9 mouse cellular contexts compared by ENCODE assay signal in genomic region chr4:154163296-154163695, GRCm38 (mm10). TPM values are rescaled to one million over a fixed set of nuclear protein-coding genes. Genes with fewer than 3 reads are reported as not detected.
DNase-seq lines count a peak whose midpoint lies in the region; ATAC-seq and TF ChIP-seq lines count a peak whose summit lies in the region.
"Had no signal": no experiment of that assay in that cellular context is flagged by ENCODE, and none has a peak within 500 bp of the region (broad histone marks: within the 10 kb centered on the region; RNA-seq: fewer than 3 reads in every experiment).

No protein-coding gene starts in this region.

- no peak for ATAC-seq in forebrain, embryonic 14.5 days
- ATAC-seq in forebrain, embryonic 16.5 days, result no peak
- ATAC-seq in lung, postnatal 0 days, result no peak

- H3K27ac ChIP-seq in forebrain, embryonic 14.5 days (ENCODE audit: low read depth, low read length), result no peak overlapping the region
- H3K27ac ChIP-seq in forebrain, embryonic 16.5 days (ENCODE audit: low read length), result no peak overlapping the region
- no peak overlapping the region for H3K27ac ChIP-seq in lung, postnatal 0 days (ENCODE audit: low read length)
- H3K27ac ChIP-seq in spleen, adult 2 months (ENCODE audit: insufficient read depth, low read length), result no peak overlapping the region
- H3K27ac ChIP-seq: limb, embryonic 13.5 days had no signal

- H3K4me2 ChIP-seq in forebrain, embryonic 14.5 days (ENCODE audit: low read length), result no peak overlapping the region
- H3K4me2 ChIP-seq in forebrain, embryonic 16.5 days (ENCODE audit: low read length), result no peak overlapping the region
- H3K4me2 ChIP-seq in lung, postnatal 0 days (replicated peaks; ENCODE audit: low read depth, low read length), result no peak overlapping the region
- H3K4me2 ChIP-seq: limb, embryonic 13.5 days had no signal

- WGBS in forebrain, embryonic 14.5 days, result 15% methylated on average over 7 of the region's 7 CpGs
- WGBS in forebrain, embryonic 16.5 days, result 9% methylated on average over 7 of the region's 7 CpGs
- WGBS in lung, postnatal 0 days, result 13% methylated on average over 7 of the region's 7 CpGs
- WGBS in spleen, adult 2 months, result 17% methylated on average over 7 of the region's 7 CpGs

- no peak for TF ChIP-seq EP300 in lung, postnatal 0 days (IDR thresholded peaks at IDR 0.05)

- DNase-seq in forebrain, embryonic 14.5 days (ENCODE audit: low spot score), result peak; percentile 85
- DNase-seq in urinary bladder, postnatal 14 days (ENCODE audit: low spot score), result peak; percentile 76
- no peak for DNase-seq in urinary bladder, adult 2 months (ENCODE audit: low spot score)
- DNase-seq in embryo, embryonic 10 days (ENCODE audit: low spot score), result peak; percentile 83
- peak; percentile 86 for DNase-seq in kidney, postnatal 10 days
- peak; percentile 65 for DNase-seq in lung, postnatal 0 days (ENCODE audit: low spot score)
- peak in 1 of 2 experiments; percentile 64 for DNase-seq in spleen, adult 2 months (ENCODE audit: low read depth in 1 of 2, low spot score in 2 of 2)

- TF ChIP-seq POLR2A in spleen, adult 2 months (IDR thresholded peaks at IDR 0.05; ENCODE audit: low read depth, low read length), result no peak

- H3K9ac ChIP-seq in forebrain, embryonic 14.5 days (ENCODE audit: low read length), result no peak overlapping the region
- no peak overlapping the region for H3K9ac ChIP-seq in forebrain, embryonic 16.5 days (replicated peaks; ENCODE audit: low read depth, low read length)
- H3K9ac ChIP-seq in lung, postnatal 0 days (replicated peaks; ENCODE audit: low read depth), result no peak overlapping the region
- H3K9ac ChIP-seq: limb, embryonic 13.5 days had no signal

- no peak overlapping the region for H3K4me3 ChIP-seq in forebrain, embryonic 14.5 days (ENCODE audit: low read depth, low read length)
- no peak overlapping the region for H3K4me3 ChIP-seq in forebrain, embryonic 16.5 days (replicated peaks; ENCODE audit: low read length)
- H3K4me3 ChIP-seq in lung, postnatal 0 days (ENCODE audit: low read depth, low read length), result no peak overlapping the region
- H3K4me3 ChIP-seq in spleen, adult 2 months (ENCODE audit: extremely low read depth, insufficient read depth, insufficient read length), result no peak overlapping the region
- H3K4me3 ChIP-seq: limb, embryonic 13.5 days had no signal

- peaks cover 7% of the 10 kb centered on the region for H3K36me3 ChIP-seq in forebrain, embryonic 14.5 days (ENCODE audit: control insufficient read depth, insufficient read depth, low read length)
- H3K36me3 ChIP-seq in forebrain, embryonic 16.5 days (ENCODE audit: control insufficient read depth, insufficient read depth), result 0 out of 2 replicates have a peak, but pooled peaks cover under 1% of the 10 kb centered on the region
- H3K36me3 ChIP-seq in lung, postnatal 0 days (ENCODE audit: insufficient read depth, low read length), result peaks cover 5% of the 10 kb centered on the region; the same call in 1 of the 2 replicates
- peaks cover 1% of the 10 kb centered on the region; the same call in 1 of the 2 replicates for H3K36me3 ChIP-seq in spleen, adult 2 months (ENCODE audit: control insufficient read depth, insufficient read depth, low read length)

- no peaks in the 10 kb centered on the region for H3K9me3 ChIP-seq in forebrain, embryonic 14.5 days (replicated peaks; ENCODE audit: control insufficient read depth, low read length)
- no peaks in the 10 kb centered on the region for H3K9me3 ChIP-seq in forebrain, embryonic 16.5 days (ENCODE audit: control insufficient read depth, low read length)
- H3K9me3 ChIP-seq in lung, postnatal 0 days (ENCODE audit: low read length), result no peaks in the 10 kb centered on the region
- H3K9me3 ChIP-seq: limb, embryonic 13.5 days had no signal

- TF ChIP-seq CTCF in lung, postnatal 0 days (IDR thresholded peaks at IDR 0.05), result peak; percentile 91
- TF ChIP-seq CTCF in spleen, adult 2 months (IDR thresholded peaks at IDR 0.05; ENCODE audit: extremely low read depth, insufficient read depth, insufficient read length, insufficient replicate concordance), result peak; percentile 77; the same call in 1 of the 2 replicates

- H3K4me1 ChIP-seq in forebrain, embryonic 14.5 days (ENCODE audit: control insufficient read depth, insufficient read depth, low read length), result 0 out of 2 replicates have a peak, but pooled peaks cover 6% of the 10 kb centered on the region
- H3K4me1 ChIP-seq in forebrain, embryonic 16.5 days (replicated peaks; ENCODE audit: control insufficient read depth, insufficient read depth, low read length), result peaks cover 20% of the 10 kb centered on the region
- H3K4me1 ChIP-seq in lung, postnatal 0 days (ENCODE audit: insufficient read depth, low read depth, low read length), result peaks cover 9% of the 10 kb centered on the region; the same call in 1 of the 2 replicates
- peaks cover 10% of the 10 kb centered on the region; the same call in 1 of the 2 replicates for H3K4me1 ChIP-seq in spleen, adult 2 months (ENCODE audit: control insufficient read depth, insufficient read depth, insufficient read length)

- H3K27me3 ChIP-seq in forebrain, embryonic 14.5 days (replicated peaks; ENCODE audit: control insufficient read depth, insufficient read depth, low read length), result no peaks in the 10 kb centered on the region; the same call in 1 of the 2 replicates
- no peaks in the 10 kb centered on the region for H3K27me3 ChIP-seq in forebrain, embryonic 16.5 days (replicated peaks; ENCODE audit: control insufficient read depth, insufficient read depth, low read length)
- no peaks in the 10 kb centered on the region for H3K27me3 ChIP-seq in lung, postnatal 0 days (replicated peaks; ENCODE audit: insufficient read depth, low read length)
- H3K27me3 ChIP-seq in spleen, adult 2 months (ENCODE audit: control insufficient read depth, insufficient read depth, low read length), result no peaks in the 10 kb centered on the region
- H3K27me3 ChIP-seq: limb, embryonic 13.5 days had no signal

RNA-seq across cellular contexts. Expression of gene Tprgl, which starts 2.8 kb away (rescaled TPM):
- polyA plus RNA-seq in forebrain, embryonic 14.5 days (2014; fragmentation: Nextera tagmentation; extraction: Ambion mirVana), result 184 and 194 TPM in 2 replicates
- polyA plus RNA-seq in forebrain, embryonic 16.5 days (2015; fragmentation: Nextera tagmentation; extraction: Ambion mirVana), result 174 and 176 TPM in 2 replicates
- 164 and 166 TPM in 2 replicates for polyA plus RNA-seq in urinary bladder, adult 2 months (2012; rRNA removed)
- polyA plus RNA-seq in lung, postnatal 0 days (2015; fragmentation: Nextera tagmentation; extraction: Ambion mirVana), result 249 and 268 TPM in 2 replicates
- 143 and 179 TPM in 2 replicates for polyA plus RNA-seq in spleen, adult 2 months (2012; rRNA removed)

RNA-seq across cellular contexts. Expression of gene Megf6, which starts 7.2 kb away (rescaled TPM):
- 4.6 and 7.7 TPM in 2 replicates for polyA plus RNA-seq in forebrain, embryonic 14.5 days (2014; fragmentation: Nextera tagmentation; extraction: Ambion mirVana)
- 7.7 and 10.0 TPM in 2 replicates for polyA plus RNA-seq in forebrain, embryonic 16.5 days (2015; fragmentation: Nextera tagmentation; extraction: Ambion mirVana)
- 7.6 and 11.1 TPM in 2 replicates for polyA plus RNA-seq in urinary bladder, adult 2 months (2012; rRNA removed)
- polyA plus RNA-seq in lung, postnatal 0 days (2015; fragmentation: Nextera tagmentation; extraction: Ambion mirVana), result 24.1 and 25.5 TPM in 2 replicates
- 6.8 and 7.4 TPM in 2 replicates for polyA plus RNA-seq in spleen, adult 2 months (2012; rRNA removed)

RNA-seq across cellular contexts. Expression of gene Wrap73, which starts 21.1 kb away (rescaled TPM):
- polyA plus RNA-seq in forebrain, embryonic 14.5 days (2014; fragmentation: Nextera tagmentation; extraction: Ambion mirVana), result 64.2 and 69.7 TPM in 2 replicates
- 59.2 and 60.7 TPM in 2 replicates for polyA plus RNA-seq in forebrain, embryonic 16.5 days (2015; fragmentation: Nextera tagmentation; extraction: Ambion mirVana)
- polyA plus RNA-seq in urinary bladder, adult 2 months (2012; rRNA removed), result 12.1 and 13.2 TPM in 2 replicates
- polyA plus RNA-seq in lung, postnatal 0 days (2015; fragmentation: Nextera tagmentation; extraction: Ambion mirVana), result 19.8 and 21.6 TPM in 2 replicates
- polyA plus RNA-seq in spleen, adult 2 months (2012; rRNA removed), result 24.7 and 31.7 TPM in 2 replicates

RNA-seq across cellular contexts. Expression of gene Trp73, which starts 23.3 kb away (rescaled TPM):
- polyA plus RNA-seq in forebrain, embryonic 14.5 days (2014; fragmentation: Nextera tagmentation; extraction: Ambion mirVana), result 4.6 and 5.4 TPM in 2 replicates
- polyA plus RNA-seq in forebrain, embryonic 16.5 days (2015; fragmentation: Nextera tagmentation; extraction: Ambion mirVana), result 5.7 and 5.9 TPM in 2 replicates
- polyA plus RNA-seq in urinary bladder, adult 2 months (2012; rRNA removed), result 0.03 TPM in 1 of 2 replicates, not detected in the other
- 1.8 and 2.6 TPM in 2 replicates for polyA plus RNA-seq in lung, postnatal 0 days (2015; fragmentation: Nextera tagmentation; extraction: Ambion mirVana)
- 0.25 and 0.34 TPM in 2 replicates for polyA plus RNA-seq in spleen, adult 2 months (2012; rRNA removed)
